Mouse (Mus musculus): ENCODE results near the gene Gtf2f1. TPM values are rescaled to one million over a fixed set of nuclear protein-coding genes. Genes with fewer than 3 reads are reported as not detected.
"Not testable (repeated sequence)": the region's sequence is repeated elsewhere in the genome, so short reads cannot be mapped to it uniquely, and the experiment has no call there.

The Gtf2f1 gene
- polyA plus RNA-seq (2015; fragmentation: Nextera tagmentation; extraction: Ambion mirVana) = 33.7 and 41.1 TPM in 2 replicates

DNA sequence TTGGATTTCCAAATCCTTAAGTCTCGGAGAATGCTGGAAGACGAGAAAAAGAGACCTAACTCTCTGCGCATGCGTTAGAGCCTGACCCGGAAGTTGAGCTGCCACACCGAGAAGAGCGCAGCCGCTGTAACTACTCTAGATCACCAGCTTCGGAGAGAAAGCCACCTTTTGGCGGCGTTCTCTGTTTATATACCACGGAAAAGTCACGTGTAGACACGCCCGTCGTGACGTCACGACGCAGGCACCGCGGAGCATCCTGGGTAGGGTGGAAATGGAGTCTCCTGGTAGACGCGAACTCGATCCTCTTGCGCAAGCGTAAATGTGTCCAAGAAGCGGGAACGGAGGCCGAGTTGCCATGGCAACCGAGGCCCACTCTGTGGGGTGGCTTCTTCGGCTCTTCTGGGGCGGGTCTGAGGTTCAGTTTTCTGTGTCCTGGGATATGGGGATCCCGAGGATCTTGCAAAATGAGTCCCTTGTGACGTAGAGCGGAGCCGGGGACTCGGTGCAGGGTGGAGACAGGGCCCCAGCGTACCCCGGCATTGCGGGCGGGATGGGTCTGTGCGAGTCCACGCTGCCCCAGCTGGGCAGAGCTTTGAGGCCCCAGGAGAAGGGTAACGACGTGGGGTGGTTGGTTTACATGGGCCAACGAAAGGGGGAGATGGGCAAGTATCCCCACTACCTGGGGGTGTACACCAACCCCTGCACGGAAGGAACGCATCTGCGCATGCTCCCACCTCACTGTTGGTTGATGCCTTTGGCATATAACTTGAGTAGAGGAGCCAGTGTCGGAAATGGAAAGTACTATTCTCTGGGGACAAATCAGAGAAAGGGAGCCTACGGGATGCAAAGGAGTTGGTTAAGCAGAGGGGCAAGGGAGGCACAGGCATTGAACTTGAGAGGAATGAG, at the start of gene Gtf2f1, which contains the start of gene Gm17949:
Gtf2f1 (minus strand) TSS at position 53 of the 906 bp plus-strand sequence.
Gm17949 (plus strand) TSS at position 234 of the 906 bp plus-strand sequence.
- no peaks in the 10 kb centered on the region for H3K27me3 ChIP-seq
- peak; percentile 91 for ATAC-seq (replicated peaks; ENCODE audit: insufficient number of reproducible peaks, insufficient read depth, low FRiP score, low read depth)
- H3K9me3 ChIP-seq (replicated peaks) = no peaks in the 10 kb centered on the region
- peaks cover 24% of the 10 kb centered on the region for H3K36me3 ChIP-seq
- peak within 1 kb of the TSS; percentile 81 for H3K9ac ChIP-seq
- peaks cover 19% of the 10 kb centered on the region for H3K4me1 ChIP-seq (replicated peaks)
- peak within 1 kb of the TSS; percentile 67 for H3K4me3 ChIP-seq
- H3K4me2 ChIP-seq = peak within 1 kb of the TSS; percentile 89
- H3K27ac ChIP-seq = peak within 1 kb of the TSS; percentile 88
- WGBS = under 1% methylated on average over 51 of the region's 51 CpGs

DNA sequence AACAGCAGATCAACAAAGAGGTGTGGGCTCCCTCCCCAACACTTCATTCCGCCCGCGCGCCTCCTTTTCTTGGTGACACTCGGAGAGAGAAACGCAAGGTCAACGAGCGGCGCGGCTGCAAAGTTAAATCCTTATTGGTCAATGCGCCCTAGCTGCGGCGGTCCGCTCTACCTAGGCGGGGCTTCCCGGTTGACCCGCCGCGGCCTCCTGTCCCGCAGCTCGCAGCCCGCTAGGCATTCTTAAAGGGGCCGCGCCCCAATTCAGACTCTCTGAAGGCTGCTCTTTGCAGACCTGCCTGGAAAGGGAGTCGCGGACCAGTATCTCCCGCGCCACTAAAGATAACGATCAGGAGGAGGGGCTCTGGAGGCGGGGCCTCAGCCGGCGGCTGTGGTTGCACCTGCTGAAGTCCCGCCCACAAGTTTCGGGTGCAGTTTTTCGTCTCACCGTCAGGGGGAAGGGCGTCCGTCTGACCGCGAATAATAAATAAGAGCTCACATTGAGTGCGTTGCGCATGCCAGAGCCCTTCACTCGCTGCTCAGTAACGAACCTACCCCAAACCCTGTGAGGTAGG, 49.2 kb upstream of the Gtf2f1 start:
- peak overlapping the region; percentile 89 for H3K27ac ChIP-seq
- peak overlapping the region; percentile 90; the same call in 1 of the 2 replicates for H3K9ac ChIP-seq
- peak overlapping the region; percentile 80 for H3K4me2 ChIP-seq
- H3K4me1 ChIP-seq (replicated peaks) = peaks cover 36% of the 10 kb centered on the region
- H3K9me3 ChIP-seq (replicated peaks) = no peaks in the 10 kb centered on the region
- peak; percentile 88 for ATAC-seq (replicated peaks; ENCODE audit: insufficient number of reproducible peaks, insufficient read depth, low FRiP score, low read depth)
- peaks cover 7% of the 10 kb centered on the region; the same call in 1 of the 2 replicates for H3K36me3 ChIP-seq
- peak overlapping the region; percentile 96 for H3K4me3 ChIP-seq
- H3K27me3 ChIP-seq = peaks cover 37% of the 10 kb centered on the region
- WGBS = 0% methylated on average over 44 of the region's 44 CpGs

DNA sequence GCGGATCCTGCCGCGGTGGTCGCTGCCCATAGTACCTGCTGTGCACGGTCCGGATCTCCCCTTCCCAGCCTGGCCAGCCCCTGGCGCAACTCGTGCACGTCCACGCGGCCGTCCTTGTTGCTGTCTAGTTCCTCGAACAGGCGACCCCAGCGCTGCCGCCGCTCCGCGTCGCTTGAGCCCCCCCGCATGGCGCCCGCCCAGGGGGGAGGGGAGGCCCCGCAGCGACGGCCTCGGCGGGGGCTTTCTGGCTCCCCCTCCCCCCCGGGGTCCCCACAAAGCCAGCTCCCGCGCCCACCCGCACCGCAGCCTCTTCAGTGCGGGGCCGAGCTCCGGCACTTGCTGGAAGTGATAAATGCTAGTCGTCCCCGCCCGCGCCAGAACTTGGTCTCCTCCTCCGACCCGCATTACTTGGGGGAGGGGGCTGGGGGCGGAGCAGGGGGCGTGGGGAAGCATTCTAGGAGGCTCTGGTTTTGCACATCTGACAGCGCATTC, 48.4 kb upstream of the Gtf2f1 start, which contains the start of gene Slc25a23:
Slc25a23 (minus strand) TSS at position 378 of the 492 bp plus-strand sequence.
- Histone ChIP-seq H3K27me3 (peaks cover 33% of the 10 kb centered on the region), H3K4me2 (peak within 1 kb of the TSS; percentile 80), H3K4me1 (replicated peaks) (peaks cover 36% of the 10 kb centered on the region), H3K4me3 (peak within 1 kb of the TSS; percentile 96), H3K9ac (peak within 1 kb of the TSS; percentile 90), H3K27ac (peak within 1 kb of the TSS; percentile 89), H3K36me3 (peaks cover 15% of the 10 kb centered on the region; the same call in 1 of the 2 replicates), H3K9me3 (replicated peaks) (no peaks in the 10 kb centered on the region)
- ATAC-seq (replicated peaks; ENCODE audit: insufficient number of reproducible peaks, insufficient read depth, low FRiP score, low read depth) = peak; percentile 74
- under 1% methylated on average over 31 of the region's 45 CpGs for WGBS

DNA sequence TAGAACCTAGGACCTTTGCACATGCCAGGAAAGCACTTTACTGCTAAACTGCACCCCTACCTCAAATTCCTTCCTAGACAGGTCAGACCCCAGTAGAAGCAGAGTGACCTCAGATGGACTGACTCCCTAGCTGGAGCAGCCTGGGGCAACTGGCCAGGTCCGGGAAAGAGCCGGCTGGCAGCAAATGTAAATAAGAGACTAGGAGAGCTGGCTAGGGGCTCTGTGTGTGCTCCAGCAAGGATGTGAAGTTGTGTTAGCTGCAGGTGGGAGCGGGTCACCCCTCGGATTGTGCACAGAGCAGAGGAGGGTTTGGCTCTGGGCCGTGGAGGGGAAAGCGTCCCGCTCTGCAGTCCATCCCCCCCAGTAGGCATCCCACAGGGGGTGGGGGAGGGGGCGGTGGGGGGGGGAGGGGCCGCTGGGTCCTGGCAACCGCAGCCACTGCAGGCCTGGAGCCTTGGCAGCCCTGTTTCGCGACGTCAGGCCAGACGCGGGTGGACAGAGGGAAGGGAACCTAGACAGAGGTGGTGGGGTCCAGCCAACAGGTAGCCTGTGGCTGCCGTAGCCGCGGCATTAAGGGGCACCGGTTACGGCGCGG, 47.9 kb upstream of the Gtf2f1 start, which contains the start of gene Crb3:
Crb3 (plus strand) TSS at position 215 of the 595 bp plus-strand sequence.
- Histone ChIP-seq H3K36me3 (peaks cover 20% of the 10 kb centered on the region; the same call in 1 of the 2 replicates), H3K4me1 (replicated peaks) (peaks cover 36% of the 10 kb centered on the region), H3K4me3 (peak within 1 kb of the TSS; percentile 96), H3K27me3 (peaks cover 28% of the 10 kb centered on the region), H3K27ac (peak within 1 kb of the TSS; percentile 89), H3K4me2 (peak within 1 kb of the TSS; percentile 80), H3K9ac (peak within 1 kb of the TSS; percentile 90), H3K9me3 (replicated peaks) (no peaks in the 10 kb centered on the region)
- WGBS = 3% methylated on average over 18 of the region's 22 CpGs
- no peak; the same call in 1 of the 2 replicates for ATAC-seq (replicated peaks; ENCODE audit: insufficient number of reproducible peaks, insufficient read depth, low FRiP score, low read depth)

DNA sequence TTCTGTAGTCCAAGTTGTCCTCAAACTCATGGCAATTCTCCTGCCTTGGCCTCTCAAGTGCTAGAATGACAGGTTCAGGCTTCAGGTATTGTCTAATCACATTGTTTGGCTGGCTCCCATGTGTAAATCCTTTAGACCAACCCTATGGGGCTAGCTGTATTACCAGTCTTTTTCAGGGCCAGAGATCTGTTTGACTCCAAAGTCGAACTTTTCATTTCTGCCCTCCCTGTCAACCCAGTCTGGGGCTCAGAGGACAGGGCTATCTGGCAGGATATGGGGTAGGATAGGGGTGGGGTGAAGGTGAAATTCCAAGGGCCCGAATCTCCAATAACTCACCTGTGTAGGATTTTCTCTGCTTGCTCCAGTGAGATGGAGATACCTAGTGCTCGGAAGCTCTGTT, 45.2 kb upstream of the Gtf2f1 start:
- 79% methylated on average over 3 of the region's 3 CpGs for WGBS

DNA sequence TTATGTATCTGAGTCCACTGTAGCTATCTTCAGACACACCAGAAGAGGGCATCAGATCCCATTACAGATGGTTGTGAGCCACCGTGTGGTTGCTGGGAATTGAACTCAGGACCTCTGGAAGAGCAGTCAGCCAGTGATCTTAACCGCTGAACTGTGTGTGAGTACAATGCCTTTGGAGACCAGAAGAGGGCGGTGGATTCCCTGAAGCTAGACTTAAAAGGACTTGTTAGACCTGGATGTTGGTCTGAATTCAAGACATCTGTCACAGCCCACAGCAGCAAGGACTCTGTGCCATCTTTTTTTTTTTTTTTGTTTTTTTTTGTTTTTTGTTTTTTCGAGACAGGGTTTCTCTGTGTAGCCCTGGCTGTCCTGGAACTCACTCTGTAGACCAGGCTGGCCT, 40.6 kb upstream of the Gtf2f1 start:
- not testable (repeated sequence) for ATAC-seq (replicated peaks; ENCODE audit: insufficient number of reproducible peaks, insufficient read depth, low FRiP score, low read depth); H3K27me3 ChIP-seq; H3K4me1 ChIP-seq (replicated peaks); H3K9ac ChIP-seq; H3K4me2 ChIP-seq; H3K27ac ChIP-seq; H3K4me3 ChIP-seq; H3K9me3 ChIP-seq (replicated peaks)
- H3K36me3 ChIP-seq = peaks cover 49% of the 10 kb centered on the region
- WGBS = 90% methylated on average over 4 of the region's 4 CpGs

More for the DNA sequence above, 45.2 kb upstream of the Gtf2f1 start:
- Histone ChIP-seq H3K27ac (no peak overlapping the region), H3K36me3 (peaks cover 40% of the 10 kb centered on the region), H3K4me2 (no peak overlapping the region), H3K9me3 (replicated peaks) (no peaks in the 10 kb centered on the region), H3K4me3 (no peak overlapping the region), H3K4me1 (replicated peaks) (peaks cover 22% of the 10 kb centered on the region), H3K27me3 (peaks cover 4% of the 10 kb centered on the region), H3K9ac (no peak overlapping the region)
- no peak for ATAC-seq (replicated peaks; ENCODE audit: insufficient number of reproducible peaks, insufficient read depth, low FRiP score, low read depth)

DNA sequence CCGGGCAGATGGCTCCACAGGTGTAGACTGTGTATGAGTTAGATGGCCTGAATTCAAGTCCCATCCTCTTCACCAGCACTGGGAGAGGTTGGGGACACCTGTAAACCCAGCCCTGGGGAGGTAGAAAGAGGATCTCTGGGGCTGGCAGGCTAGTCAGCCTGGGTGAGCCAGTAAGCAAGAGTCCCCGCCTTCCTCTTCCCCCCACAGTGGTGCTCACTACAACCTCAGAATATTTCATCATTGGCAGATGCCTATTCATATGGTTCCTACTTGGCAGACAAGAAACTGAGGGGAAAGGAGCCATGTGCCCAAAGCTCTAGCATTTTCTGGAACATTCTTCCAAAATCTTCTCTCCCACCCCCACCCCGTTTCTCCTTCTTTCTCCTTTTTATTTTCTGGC, 37.7 kb upstream of the Gtf2f1 start:
- no peak for ATAC-seq (replicated peaks; ENCODE audit: insufficient number of reproducible peaks, insufficient read depth, low FRiP score, low read depth)
- Histone ChIP-seq H3K27me3 (no peaks in the 10 kb centered on the region), H3K36me3 (peaks cover 31% of the 10 kb centered on the region), H3K9me3 (replicated peaks) (no peaks in the 10 kb centered on the region), H3K9ac (no peak overlapping the region), H3K27ac (no peak overlapping the region), H3K4me2 (no peak overlapping the region), H3K4me1 (replicated peaks) (no peaks in the 10 kb centered on the region), H3K4me3 (no peak overlapping the region)
- WGBS = 89% methylated on average over 3 of the region's 3 CpGs

DNA sequence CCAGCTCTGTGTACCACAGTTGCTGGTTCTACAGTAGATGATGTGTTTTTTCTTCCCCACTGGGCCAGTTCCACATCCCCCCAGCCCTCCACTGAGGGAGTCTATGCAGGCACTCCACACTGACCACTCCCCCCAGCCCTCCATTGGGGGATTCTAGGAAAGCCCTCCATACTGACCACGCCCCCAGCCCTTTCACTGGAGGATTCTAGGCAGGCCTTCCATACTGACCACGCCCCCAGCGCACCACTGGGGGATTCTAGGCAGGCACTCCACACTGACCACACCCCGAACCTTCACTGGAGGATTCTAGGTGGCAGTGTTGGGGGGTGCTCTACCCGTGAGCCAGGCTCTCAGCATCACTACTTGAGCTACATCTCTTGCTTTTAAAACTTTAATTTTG, 36.3 kb upstream of the Gtf2f1 start:
- 0 out of 2 replicates have a peak, but pooled peaks have one; percentile 32 for ATAC-seq (replicated peaks; ENCODE audit: insufficient number of reproducible peaks, insufficient read depth, low FRiP score, low read depth)

DNA sequence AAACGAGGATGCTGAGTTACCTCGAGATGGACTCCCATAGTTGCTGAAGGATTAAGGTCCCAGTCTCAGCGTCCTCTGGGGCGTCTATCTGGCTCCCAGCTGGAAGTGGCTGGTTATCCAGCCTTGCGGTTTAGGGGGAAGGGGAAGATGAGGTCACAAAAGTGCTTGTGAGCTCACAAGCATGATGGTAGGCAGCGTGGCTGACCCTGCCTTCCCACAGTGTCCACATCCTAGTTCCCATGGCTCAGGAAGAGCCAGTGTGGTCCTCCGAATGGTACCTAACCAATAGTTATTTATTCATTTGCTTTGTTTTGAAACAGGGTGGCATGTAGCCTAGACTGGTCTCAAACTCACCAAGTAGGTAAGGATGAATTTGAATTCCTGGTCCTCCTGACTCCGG, 30.5 kb upstream of the Gtf2f1 start, which contains the start of gene Slc25a41:
Slc25a41 (minus strand) TSS at position 101 of the 400 bp plus-strand sequence.
- H3K4me3 ChIP-seq = no peak within 1 kb of the TSS
- H3K4me2 ChIP-seq = no peak within 1 kb of the TSS
- 64% methylated on average over 8 of the region's 8 CpGs for WGBS
- H3K9ac ChIP-seq = no peak within 1 kb of the TSS
- peaks cover 4% of the 10 kb centered on the region; the same call in 1 of the 2 replicates for H3K36me3 ChIP-seq
- ATAC-seq (replicated peaks; ENCODE audit: insufficient number of reproducible peaks, insufficient read depth, low FRiP score, low read depth) = no peak
- 0 out of 2 replicates have a peak, but pooled peaks cover 11% of the 10 kb centered on the region for H3K4me1 ChIP-seq (replicated peaks)
- H3K9me3 ChIP-seq (replicated peaks) = no peaks in the 10 kb centered on the region
- no peak within 1 kb of the TSS for H3K27ac ChIP-seq
- peaks cover 20% of the 10 kb centered on the region for H3K27me3 ChIP-seq

More for the DNA sequence above, 36.3 kb upstream of the Gtf2f1 start:
- Histone ChIP-seq H3K9me3 (replicated peaks) (no peaks in the 10 kb centered on the region), H3K9ac (no peak overlapping the region), H3K27ac (no peak overlapping the region), H3K36me3 (peaks cover 19% of the 10 kb centered on the region), H3K4me2 (no peak overlapping the region), H3K4me3 (no peak overlapping the region), H3K27me3 (no peaks in the 10 kb centered on the region), H3K4me1 (replicated peaks) (0 out of 2 replicates have a peak, but pooled peaks cover 6% of the 10 kb centered on the region)
- 46% methylated on average over 5 of the region's 5 CpGs for WGBS

DNA sequence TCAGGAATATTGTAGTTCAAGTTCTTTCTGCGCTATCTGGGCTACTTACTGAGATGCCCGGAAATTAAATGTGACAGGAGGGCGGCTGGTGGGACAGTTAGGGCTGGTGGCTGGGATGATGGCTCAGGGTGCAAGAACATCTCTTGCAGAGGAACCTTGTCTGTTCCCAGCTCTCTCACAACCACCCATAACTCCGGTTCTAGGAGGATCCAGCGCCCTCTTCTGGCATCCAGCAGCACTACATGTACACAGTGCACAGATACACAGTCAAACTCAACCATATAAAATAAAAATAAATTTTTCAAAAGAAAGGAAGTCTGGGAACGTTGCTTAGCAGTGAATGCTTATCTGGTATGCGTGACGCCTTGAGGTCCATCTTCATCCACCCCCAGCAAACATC, 27.9 kb upstream of the Gtf2f1 start:
- H3K36me3 ChIP-seq = no peaks in the 10 kb centered on the region
- H3K4me2 ChIP-seq = no peak overlapping the region
- H3K27me3 ChIP-seq = peaks cover 20% of the 10 kb centered on the region
- H3K27ac ChIP-seq = no peak overlapping the region
- no peaks in the 10 kb centered on the region for H3K9me3 ChIP-seq (replicated peaks)
- H3K4me1 ChIP-seq (replicated peaks) = 0 out of 2 replicates have a peak, but pooled peaks cover 11% of the 10 kb centered on the region
- no peak for ATAC-seq (replicated peaks; ENCODE audit: insufficient number of reproducible peaks, insufficient read depth, low FRiP score, low read depth)
- no peak overlapping the region for H3K9ac ChIP-seq
- H3K4me3 ChIP-seq = no peak overlapping the region
- WGBS = 40% methylated on average over 8 of the region's 8 CpGs

Data from heart, embryonic 15.5 days (tissue).